Mouse (Mus musculus): ENCODE data around the gene Gdpd5. TPM values are rescaled to one million over a fixed set of nuclear protein-coding genes. Genes with fewer than 3 reads are reported as not detected.
A peak's percentile ranks its signal among the peaks of the same experiment; 100 is the strongest.

Gene Gdpd5
- polyA plus RNA-seq, 1 experiment from 2014 or later = 15.4 TPM

GRCm38 (mm10) chr7:99409441-99410222 lies 28.4 kb downstream of the Gdpd5 start:
- WGBS = 70% methylated on average over 8 of the region's 8 CpGs
- no peaks in the 10 kb centered on the region for H3K27me3 ChIP-seq (ENCODE audit: control insufficient read depth, insufficient read depth, low read length)
- H3K36me3 ChIP-seq (ENCODE audit: control insufficient read depth, insufficient read depth, low read length) = no peaks in the 10 kb centered on the region
- H3K27ac ChIP-seq (ENCODE audit: low read depth, low read length) = peak overlapping the region; percentile 48; the same call in 1 of the 2 replicates
- H3K9ac ChIP-seq (ENCODE audit: low read depth, low read length) = no peak overlapping the region
- 0 out of 2 replicates have a peak, but pooled peaks have one; percentile 36 for ATAC-seq (ENCODE audit: low FRiP score, low TSS enrichment)
- H3K9me3 ChIP-seq (ENCODE audit: control insufficient read depth, low read length) = no peaks in the 10 kb centered on the region
- no peak overlapping the region for H3K4me2 ChIP-seq (replicated peaks; ENCODE audit: low read depth, low read length)
- H3K4me3 ChIP-seq (ENCODE audit: low read length) = no peak overlapping the region
- H3K4me1 ChIP-seq (ENCODE audit: control insufficient read depth, insufficient read depth, low read length) = peaks cover 18% of the 10 kb centered on the region; the same call in 1 of the 2 replicates

DNA sequence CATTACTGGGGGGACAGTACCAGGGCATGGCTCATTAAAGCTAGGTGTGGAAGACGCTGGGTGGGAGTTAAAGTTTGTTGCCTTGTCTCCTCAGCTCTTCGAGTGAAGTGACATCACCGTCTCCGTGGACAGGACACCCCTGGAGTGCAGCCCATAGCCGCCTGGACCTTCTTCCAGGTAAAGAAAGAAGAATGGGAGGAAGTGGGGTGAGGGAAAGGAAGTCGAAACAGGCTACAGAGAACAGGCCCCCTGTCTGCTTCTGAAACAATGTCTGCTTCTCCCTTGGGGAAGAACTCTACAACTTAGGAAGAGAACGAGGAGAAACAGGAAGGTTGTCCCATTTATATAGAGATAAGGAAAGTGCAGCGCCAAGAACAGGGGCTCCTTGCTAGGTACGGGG lies 29.1 kb downstream of the Gdpd5 start:
- Histone ChIP-seq H3K36me3 (ENCODE audit: control insufficient read depth, insufficient read depth, low read length) (no peaks in the 10 kb centered on the region), H3K27me3 (ENCODE audit: control insufficient read depth, insufficient read depth, low read length) (no peaks in the 10 kb centered on the region), H3K27ac (ENCODE audit: low read depth, low read length) (peak overlapping the region; percentile 48; the same call in 1 of the 2 replicates), H3K9ac (ENCODE audit: low read depth, low read length) (no peak overlapping the region), H3K4me3 (ENCODE audit: low read length) (no peak overlapping the region), H3K4me1 (ENCODE audit: control insufficient read depth, insufficient read depth, low read length) (peaks cover 18% of the 10 kb centered on the region; the same call in 1 of the 2 replicates), H3K4me2 (replicated peaks; ENCODE audit: low read depth, low read length) (no peak overlapping the region), H3K9me3 (ENCODE audit: control insufficient read depth, low read length) (no peaks in the 10 kb centered on the region)
- WGBS = 56% methylated on average over 9 of the region's 9 CpGs
- ATAC-seq (ENCODE audit: low FRiP score, low TSS enrichment) = no peak

GRCm38 (mm10) chr7:99411047-99411779 lies 30.0 kb downstream of the Gdpd5 start:
- no peaks in the 10 kb centered on the region for H3K36me3 ChIP-seq (ENCODE audit: control insufficient read depth, insufficient read depth, low read length)
- H3K27me3 ChIP-seq (ENCODE audit: control insufficient read depth, insufficient read depth, low read length) = no peaks in the 10 kb centered on the region
- H3K9me3 ChIP-seq (ENCODE audit: control insufficient read depth, low read length) = no peaks in the 10 kb centered on the region
- no peak overlapping the region for H3K27ac ChIP-seq (ENCODE audit: low read depth, low read length)
- H3K9ac ChIP-seq (ENCODE audit: low read depth, low read length) = no peak overlapping the region
- no peak for ATAC-seq (ENCODE audit: low FRiP score, low TSS enrichment)
- H3K4me1 ChIP-seq (ENCODE audit: control insufficient read depth, insufficient read depth, low read length) = peaks cover 18% of the 10 kb centered on the region; the same call in 1 of the 2 replicates
- WGBS = 27% methylated on average over 6 of the region's 6 CpGs
- no peak overlapping the region for H3K4me3 ChIP-seq (ENCODE audit: low read length)
- no peak overlapping the region for H3K4me2 ChIP-seq (replicated peaks; ENCODE audit: low read depth, low read length)

DNA sequence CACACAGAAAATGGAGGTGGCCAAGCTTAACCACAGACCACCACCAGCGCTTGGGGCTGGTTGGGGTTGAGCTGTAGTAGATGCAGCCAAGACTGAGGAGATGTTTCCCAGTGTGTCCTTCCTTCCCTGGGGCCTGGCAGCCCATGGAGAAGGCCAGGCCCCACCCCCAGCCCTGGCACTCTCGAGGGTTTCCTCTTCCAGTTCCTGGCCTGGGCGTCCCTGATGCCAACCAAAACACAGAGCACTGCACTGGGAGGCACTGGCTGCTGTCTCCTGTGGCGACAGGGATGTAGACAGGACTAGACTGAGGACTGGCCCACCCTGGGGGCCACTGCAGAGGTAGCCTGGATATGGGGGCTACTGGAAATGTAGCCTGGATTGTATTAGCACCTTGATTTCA lies 33.8 kb downstream of the Gdpd5 start:
- Histone ChIP-seq H3K4me3 (ENCODE audit: low read length) (no peak overlapping the region), H3K27me3 (ENCODE audit: control insufficient read depth, insufficient read depth, low read length) (no peaks in the 10 kb centered on the region), H3K27ac (ENCODE audit: low read depth, low read length) (no peak overlapping the region), H3K36me3 (ENCODE audit: control insufficient read depth, insufficient read depth, low read length) (no peaks in the 10 kb centered on the region), H3K9ac (ENCODE audit: low read depth, low read length) (no peak overlapping the region), H3K9me3 (ENCODE audit: control insufficient read depth, low read length) (no peaks in the 10 kb centered on the region), H3K4me2 (replicated peaks; ENCODE audit: low read depth, low read length) (no peak overlapping the region), H3K4me1 (ENCODE audit: control insufficient read depth, insufficient read depth, low read length) (peaks cover 14% of the 10 kb centered on the region; the same call in 1 of the 2 replicates)
- ATAC-seq (ENCODE audit: low FRiP score, low TSS enrichment) = no peak
- 86% methylated on average over 4 of the region's 4 CpGs for WGBS

DNA sequence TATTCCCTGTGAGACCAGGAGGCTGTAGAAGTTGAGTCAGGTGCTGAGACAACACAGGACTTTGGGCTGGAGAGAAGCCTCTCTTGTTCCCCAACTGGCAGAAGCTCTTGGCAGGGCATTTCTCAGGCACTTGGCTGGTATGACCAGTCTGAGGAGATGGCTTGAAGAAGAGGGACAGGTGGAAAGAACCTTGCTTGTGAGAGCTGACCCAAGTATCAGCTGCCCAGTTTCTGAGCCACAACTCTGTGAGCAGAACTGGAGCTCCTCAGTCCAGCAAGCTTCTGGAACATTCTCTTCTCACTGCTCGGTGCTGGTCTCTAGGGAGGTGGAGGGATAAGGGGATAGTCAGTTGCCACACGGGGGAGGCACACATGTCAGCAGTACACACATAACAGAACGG lies 38.1 kb downstream of the Gdpd5 start:
- no peaks in the 10 kb centered on the region for H3K27me3 ChIP-seq (ENCODE audit: control insufficient read depth, insufficient read depth, low read length)
- H3K27ac ChIP-seq (ENCODE audit: low read depth, low read length) = no peak overlapping the region
- no peaks in the 10 kb centered on the region for H3K9me3 ChIP-seq (ENCODE audit: control insufficient read depth, low read length)
- no peak overlapping the region for H3K9ac ChIP-seq (ENCODE audit: low read depth, low read length)
- no peaks in the 10 kb centered on the region for H3K4me1 ChIP-seq (ENCODE audit: control insufficient read depth, insufficient read depth, low read length)
- no peak for ATAC-seq (ENCODE audit: low FRiP score, low TSS enrichment)
- H3K36me3 ChIP-seq (ENCODE audit: control insufficient read depth, insufficient read depth, low read length) = no peaks in the 10 kb centered on the region
- no peak overlapping the region for H3K4me3 ChIP-seq (ENCODE audit: low read length)
- WGBS = 74% methylated on average over 3 of the region's 3 CpGs
- no peak overlapping the region for H3K4me2 ChIP-seq (replicated peaks; ENCODE audit: low read depth, low read length)

DNA sequence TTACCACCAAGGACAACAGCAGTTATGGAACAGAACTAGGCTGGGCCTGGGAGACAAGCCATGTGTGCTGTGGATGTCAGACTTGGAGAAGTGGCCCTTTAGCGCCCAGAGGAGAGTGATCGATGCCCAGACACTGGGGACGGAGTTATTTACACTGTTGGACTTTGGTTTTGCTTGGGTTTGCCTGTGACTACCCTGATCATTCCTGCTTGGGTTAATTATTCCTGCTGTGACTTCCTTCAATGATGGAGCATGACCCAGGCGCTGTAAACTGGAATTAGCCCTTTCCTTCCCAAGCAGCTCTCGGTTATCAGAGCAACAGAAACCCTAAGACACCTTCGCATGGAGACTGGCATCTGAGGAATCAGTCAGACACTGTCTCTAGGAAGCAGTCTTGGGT lies 39.8 kb downstream of the Gdpd5 start:
- H3K4me1 ChIP-seq (ENCODE audit: control insufficient read depth, insufficient read depth, low read length) = peaks cover 8% of the 10 kb centered on the region
- ATAC-seq (ENCODE audit: low FRiP score, low TSS enrichment) = no peak
- no peaks in the 10 kb centered on the region for H3K9me3 ChIP-seq (ENCODE audit: control insufficient read depth, low read length)
- no peaks in the 10 kb centered on the region for H3K27me3 ChIP-seq (ENCODE audit: control insufficient read depth, insufficient read depth, low read length)
- no peak overlapping the region for H3K4me2 ChIP-seq (replicated peaks; ENCODE audit: low read depth, low read length)
- no peak overlapping the region for H3K4me3 ChIP-seq (ENCODE audit: low read length)
- no peak overlapping the region for H3K9ac ChIP-seq (ENCODE audit: low read depth, low read length)
- H3K36me3 ChIP-seq (ENCODE audit: control insufficient read depth, insufficient read depth, low read length) = no peaks in the 10 kb centered on the region
- 82% methylated on average over 6 of the region's 6 CpGs for WGBS
- H3K27ac ChIP-seq (ENCODE audit: low read depth, low read length) = no peak overlapping the region

GRCm38 (mm10) chr7:99424538-99425155 lies 43.4 kb downstream of the Gdpd5 start:
- Histone ChIP-seq H3K4me2 (replicated peaks; ENCODE audit: low read depth, low read length) (no peak overlapping the region), H3K4me3 (ENCODE audit: low read length) (no peak overlapping the region), H3K9me3 (ENCODE audit: control insufficient read depth, low read length) (no peaks in the 10 kb centered on the region), H3K9ac (ENCODE audit: low read depth, low read length) (peak overlapping the region; percentile 13; the same call in 1 of the 2 replicates), H3K27ac (ENCODE audit: low read depth, low read length) (peak overlapping the region; percentile 42; the same call in 1 of the 2 replicates), H3K36me3 (ENCODE audit: control insufficient read depth, insufficient read depth, low read length) (no peaks in the 10 kb centered on the region), H3K4me1 (ENCODE audit: control insufficient read depth, insufficient read depth, low read length) (peaks cover 8% of the 10 kb centered on the region), H3K27me3 (ENCODE audit: control insufficient read depth, insufficient read depth, low read length) (no peaks in the 10 kb centered on the region)
- peak; percentile 87 for ATAC-seq (ENCODE audit: low FRiP score, low TSS enrichment)
- 18% methylated on average over 8 of the region's 8 CpGs for WGBS

DNA sequence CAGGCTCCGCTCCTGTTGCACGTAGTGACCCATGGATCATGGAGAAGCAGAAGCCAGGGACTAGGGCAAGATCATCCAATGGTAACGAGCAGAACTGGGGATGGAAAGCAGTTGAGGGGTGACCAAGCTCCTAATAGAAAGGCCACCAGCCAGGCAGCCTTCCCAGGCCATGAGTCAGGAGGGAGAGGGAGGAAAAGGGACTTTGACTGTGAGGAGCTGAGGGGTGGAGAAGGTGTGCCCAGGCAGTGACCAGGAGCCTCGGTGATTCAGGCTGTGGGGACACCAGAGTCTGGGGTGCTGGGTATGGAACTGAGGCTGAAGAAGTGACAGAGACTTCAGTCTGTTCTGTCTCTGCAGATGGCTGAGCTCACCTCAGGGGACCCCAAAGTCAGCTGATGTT lies 44.5 kb downstream of the Gdpd5 start:
- 90% methylated on average over 4 of the region's 4 CpGs for WGBS
- H3K9ac ChIP-seq (ENCODE audit: low read depth, low read length) = no peak overlapping the region
- H3K4me1 ChIP-seq (ENCODE audit: control insufficient read depth, insufficient read depth, low read length) = peaks cover 8% of the 10 kb centered on the region
- no peaks in the 10 kb centered on the region for H3K36me3 ChIP-seq (ENCODE audit: control insufficient read depth, insufficient read depth, low read length)
- H3K4me2 ChIP-seq (replicated peaks; ENCODE audit: low read depth, low read length) = no peak overlapping the region
- H3K4me3 ChIP-seq (ENCODE audit: low read length) = no peak overlapping the region
- H3K9me3 ChIP-seq (ENCODE audit: control insufficient read depth, low read length) = no peaks in the 10 kb centered on the region
- no peak for ATAC-seq (ENCODE audit: low FRiP score, low TSS enrichment)
- H3K27ac ChIP-seq (ENCODE audit: low read depth, low read length) = no peak overlapping the region
- H3K27me3 ChIP-seq (ENCODE audit: control insufficient read depth, insufficient read depth, low read length) = no peaks in the 10 kb centered on the region
